Mouse (Mus musculus): ENCODE data around the gene Thsd1.

The Thsd1 gene

GRCm38 (mm10) chr8:22227061-22227877 lies at the start of gene Thsd1:
TSS of gene Thsd1 (plus strand) at chr8:22227313.
- peak; percentile 43 for DNase-seq (ENCODE audit: low read depth)

- peak; percentile 68 for DNase-seq (ENCODE audit: low read depth)
These were observed 42.2 kb upstream of the Thsd1 start for GRCm38 (mm10) chr8:22184884-22185283.

GRCm38 (mm10) chr8:22185431-22186397 lies 41.4 kb upstream of the Thsd1 start, which contains the start of gene Ckap2:
TSS of gene Ckap2 (minus strand) at chr8:22185819.
- DNase-seq (ENCODE audit: low read depth), result peak; percentile 93

- DNase-seq (ENCODE audit: low read depth), result peak; percentile 91
These were observed 34.3 kb upstream of the Thsd1 start, which contains the start of gene Vps36 for GRCm38 (mm10) chr8:22192660-22193431. TSS of gene Vps36 (plus strand) at chr8:22192809.

- DNase-seq (ENCODE audit: low read depth), result no peak
These were observed 33.6 kb upstream of the Thsd1 start for GRCm38 (mm10) chr8:22193432-22194010.

GRCm38 (mm10) chr8:22197914-22198313 lies 29.2 kb upstream of the Thsd1 start:
- DNase-seq (ENCODE audit: low read depth), result no peak

GRCm38 (mm10) chr8:22199481-22199880 lies 27.6 kb upstream of the Thsd1 start:
- peak; percentile 48 for DNase-seq (ENCODE audit: low read depth)

- no peak for DNase-seq (ENCODE audit: low read depth)
These were observed 19.6 kb upstream of the Thsd1 start for GRCm38 (mm10) chr8:22207535-22207934.

- no peak for DNase-seq (ENCODE audit: low read depth)
These were observed 18.1 kb upstream of the Thsd1 start for GRCm38 (mm10) chr8:22209012-22209411.

- DNase-seq (ENCODE audit: low read depth), result no peak
These were observed 12.3 kb upstream of the Thsd1 start for GRCm38 (mm10) chr8:22214826-22215225.

- no peak for DNase-seq (ENCODE audit: low read depth)
These were observed 752 bp upstream of the Thsd1 start for GRCm38 (mm10) chr8:22226361-22226760.

GRCm38 (mm10) chr8:22228621-22229020 lies 1.5 kb downstream of the Thsd1 start:
- DNase-seq (ENCODE audit: low read depth), result no peak

- no peak for DNase-seq (ENCODE audit: low read depth)
These were observed 15.9 kb downstream of the Thsd1 start for GRCm38 (mm10) chr8:22242986-22243385.

GRCm38 (mm10) chr8:22245663-22246062 lies 18.6 kb downstream of the Thsd1 start:
- no peak for DNase-seq (ENCODE audit: low read depth)

- no peak for DNase-seq (ENCODE audit: low read depth)
These were observed 20.8 kb downstream of the Thsd1 start for GRCm38 (mm10) chr8:22247956-22248355.

- no peak for DNase-seq (ENCODE audit: low read depth)
These were observed 22.0 kb downstream of the Thsd1 start for GRCm38 (mm10) chr8:22249080-22249479.

- DNase-seq (ENCODE audit: low read depth), result no peak
These were observed 31.9 kb downstream of the Thsd1 start for GRCm38 (mm10) chr8:22258946-22259450.

- DNase-seq (ENCODE audit: low read depth), result no peak
These were observed 32.4 kb downstream of the Thsd1 start for GRCm38 (mm10) chr8:22259531-22259930.

- DNase-seq (ENCODE audit: low read depth), result no peak
These were observed 33.1 kb downstream of the Thsd1 start for GRCm38 (mm10) chr8:22260091-22260722.

GRCm38 (mm10) chr8:22262267-22262666 lies 35.2 kb downstream of the Thsd1 start:
- no peak for DNase-seq (ENCODE audit: low read depth)

- DNase-seq (ENCODE audit: low read depth), result no peak
These were observed 37.2 kb downstream of the Thsd1 start for GRCm38 (mm10) chr8:22264292-22264691.
